Mouse (Mus musculus): ENCODE measurements around the gene Cmc1.
"Not testable (repeated sequence)": the region's sequence is repeated elsewhere in the genome, so short reads cannot be mapped to it uniquely, and the experiment has no call there.

Gene Cmc1

GRCm38 (mm10) chr9:118140356-118140755, 9.6 kb downstream of the Cmc1 start:
- not testable (repeated sequence) for DNase-seq (ENCODE audit: low read depth, low spot score)

- no peak for DNase-seq (ENCODE audit: low read depth, low spot score)
Observed at GRCm38 (mm10) chr9:118110360-118110710, 39.6 kb downstream of the Cmc1 start.

- DNase-seq (ENCODE audit: low read depth, low spot score), result no peak
Observed at GRCm38 (mm10) chr9:118109697-118110359, 40.1 kb downstream of the Cmc1 start.

GRCm38 (mm10) chr9:118108527-118109011, 41.4 kb downstream of the Cmc1 start:
- DNase-seq (ENCODE audit: low read depth, low spot score), result no peak

GRCm38 (mm10) chr9:118101802-118102201, 48.2 kb downstream of the Cmc1 start:
- DNase-seq (ENCODE audit: low read depth, low spot score), result no peak

- DNase-seq (ENCODE audit: low read depth, low spot score), result no peak
Observed at GRCm38 (mm10) chr9:118100484-118100883, 49.5 kb downstream of the Cmc1 start.

GRCm38 (mm10) chr9:118099395-118099794, 50.6 kb downstream of the Cmc1 start:
- peak; percentile 39 for DNase-seq (ENCODE audit: low read depth, low spot score)

GRCm38 (mm10) chr9:118083834-118084233, 66.1 kb downstream of the Cmc1 start:
- DNase-seq (ENCODE audit: low read depth, low spot score), result no peak

GRCm38 (mm10) chr9:118082575-118083431, 67.2 kb downstream of the Cmc1 start:
- peak; percentile 29 for DNase-seq (ENCODE audit: low read depth, low spot score)

- DNase-seq (ENCODE audit: low read depth, low spot score), result no peak
Observed at GRCm38 (mm10) chr9:118073358-118073757, 76.6 kb downstream of the Cmc1 start.

- DNase-seq (ENCODE audit: low read depth, low spot score), result no peak
Observed at GRCm38 (mm10) chr9:118072101-118072500, 77.9 kb downstream of the Cmc1 start.

- DNase-seq (ENCODE audit: low read depth, low spot score), result no peak
Observed at GRCm38 (mm10) chr9:118071337-118071736, 78.6 kb downstream of the Cmc1 start.

GRCm38 (mm10) chr9:118070442-118070841, 79.5 kb downstream of the Cmc1 start:
- DNase-seq (ENCODE audit: low read depth, low spot score), result no peak

GRCm38 (mm10) chr9:118059101-118059500, 90.9 kb downstream of the Cmc1 start:
- peak; percentile 36 for DNase-seq (ENCODE audit: low read depth, low spot score)

- peak; percentile 47 for DNase-seq (ENCODE audit: low read depth, low spot score)
Observed at GRCm38 (mm10) chr9:118053286-118053685, 96.7 kb downstream of the Cmc1 start.

GRCm38 (mm10) chr9:118045011-118045533, 104.9 kb downstream of the Cmc1 start:
- DNase-seq (ENCODE audit: low read depth, low spot score), result no peak

GRCm38 (mm10) chr9:118043581-118043980, 106.4 kb downstream of the Cmc1 start:
- no peak for DNase-seq (ENCODE audit: low read depth, low spot score)

- DNase-seq (ENCODE audit: low read depth, low spot score), result no peak
Observed at GRCm38 (mm10) chr9:118042738-118043137, 107.2 kb downstream of the Cmc1 start.

- DNase-seq (ENCODE audit: low read depth, low spot score), result no peak
Observed at GRCm38 (mm10) chr9:118041646-118042045, 108.3 kb downstream of the Cmc1 start.

GRCm38 (mm10) chr9:118041022-118041400, 109.0 kb downstream of the Cmc1 start:
- DNase-seq (ENCODE audit: low read depth, low spot score), result no peak

- peak; percentile 100 for DNase-seq (ENCODE audit: low read depth, low spot score)
Observed at GRCm38 (mm10) chr9:118040218-118041021, 109.6 kb downstream of the Cmc1 start, which contains the start of gene Azi2. Gene Azi2 (plus strand): TSS chr9:118040499.

GRCm38 (mm10) chr9:118034990-118035389, 115.0 kb downstream of the Cmc1 start:
- no peak for DNase-seq (ENCODE audit: low read depth, low spot score)
